Mouse (Mus musculus) common myeloid progenitor, adult 5-6 weeks (primary cell): ENCODE data around the gene Opa3. TPM values are rescaled to one million over a fixed set of nuclear protein-coding genes. Genes with fewer than 3 reads are reported as not detected.
A peak's percentile ranks its signal among the peaks of the same experiment; 100 is the strongest.
"Not testable (repeated sequence)": the region's sequence is repeated elsewhere in the genome, so short reads cannot be mapped to it uniquely, and the experiment has no call there.

Experiments
- ATAC-seq: replicated peaks from 2 replicates; pipeline ENCODE4 v1.8.0; 2016; ENCODE audit warnings: low read depth, mild to moderate bottlenecking, moderate TSS enrichment, inconsistent platforms; ENCODE audit not compliant: poor library complexity, severe bottlenecking
- total RNA-seq: library from RNA; stranded (forward); fragments of 200-1000, 187-1606 nt; gene quantifications from 2 replicates; pipeline ENCODE4 v1.2.3, GENCODE M21; 2017

Opa3 gene
- total RNA-seq, 1 experiment from 2014 or later, result 24.0 TPM

- peak; percentile 62 for ATAC-seq
Measured at GRCm38 (mm10) chr7:19271238-19272172, 43.4 kb downstream of the Opa3 start, which contains the start of gene Vasp. TSS of gene Vasp (minus strand) at chr7:19271817.

DNA sequence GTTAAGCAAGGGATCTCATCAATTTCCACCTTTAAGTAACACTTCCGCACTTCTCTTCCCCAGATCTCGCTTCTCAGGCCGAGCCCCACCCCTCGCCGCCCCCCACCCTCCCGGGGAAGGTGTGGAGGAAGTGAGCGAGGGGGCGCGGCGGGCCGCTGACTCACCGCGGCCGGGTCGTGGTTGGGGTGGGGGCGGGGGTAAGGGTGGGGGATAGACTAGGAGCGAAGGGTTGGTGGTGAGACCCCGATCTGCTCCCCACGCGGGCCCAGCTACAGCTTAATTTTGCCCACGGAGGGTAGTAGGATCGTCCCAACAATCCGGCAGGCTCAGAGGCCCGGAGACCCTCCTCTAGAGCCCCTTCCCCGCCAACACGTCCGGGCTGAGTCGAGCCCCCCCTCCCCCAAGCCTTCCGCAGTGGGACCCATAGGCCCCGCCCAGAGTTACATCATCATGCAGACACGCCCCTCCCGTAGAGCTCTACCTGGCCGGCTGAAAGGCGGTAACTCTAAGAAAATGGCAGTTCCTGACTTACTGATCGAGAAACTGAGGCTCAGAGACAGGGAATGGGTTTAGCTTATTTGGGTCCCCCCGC is 44.1 kb downstream of the Opa3 start:
- ATAC-seq, result peak; percentile 40

DNA sequence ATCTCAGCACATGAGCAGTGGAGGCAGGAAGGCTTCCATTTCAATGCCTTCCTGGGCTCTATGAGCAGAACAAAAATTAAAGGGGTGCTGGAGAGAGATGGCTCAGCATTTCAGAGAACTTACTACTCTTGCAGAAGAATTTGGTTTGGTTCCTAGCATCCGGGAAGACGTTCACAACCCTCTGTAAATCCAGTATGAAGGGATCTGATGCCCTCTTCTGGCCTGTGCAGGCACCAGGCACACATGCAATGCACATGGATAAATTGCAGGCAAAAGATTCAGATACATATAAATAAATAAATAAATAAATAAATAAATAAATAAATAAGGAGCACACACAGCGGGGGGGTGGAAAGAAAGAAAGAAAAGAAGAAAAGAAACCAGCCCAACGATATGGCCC is 48.1 kb downstream of the Opa3 start:
- ATAC-seq, result no peak

GRCm38 (mm10) chr7:19279052-19279451 is 50.9 kb downstream of the Opa3 start:
- ATAC-seq, result no peak

GRCm38 (mm10) chr7:19279581-19280114 is 51.5 kb downstream of the Opa3 start, which contains the start of gene Ppm1n:
TSS of gene Ppm1n (minus strand) at chr7:19280064.
- ATAC-seq, result no peak

DNA sequence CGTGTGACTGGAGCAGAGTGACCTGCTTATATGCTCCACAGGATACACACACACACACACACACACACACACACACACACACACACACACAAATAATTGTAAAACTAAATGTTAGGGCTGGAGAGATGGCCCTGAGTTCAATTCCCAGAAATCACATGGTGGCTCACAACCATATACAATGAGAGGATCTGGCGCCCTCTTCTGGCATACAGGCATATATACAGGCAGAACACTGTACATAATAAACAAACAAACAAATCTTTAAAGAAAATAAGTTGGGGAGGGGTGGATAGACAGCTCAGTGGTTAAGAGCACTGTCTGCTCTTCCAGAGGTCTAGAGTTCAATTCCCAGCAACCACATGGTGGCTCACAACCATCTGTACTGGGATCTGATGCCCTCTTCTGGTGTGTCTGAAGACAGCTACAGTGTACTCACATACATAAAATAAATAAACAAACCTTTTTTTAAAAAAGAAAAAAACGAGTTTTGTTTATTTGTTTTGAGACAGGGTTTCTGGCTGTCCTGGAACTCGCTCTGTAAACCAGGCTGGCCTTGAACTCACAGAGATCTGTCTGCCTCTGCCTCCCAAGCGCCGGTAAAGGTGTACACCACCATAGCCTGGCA is 53.7 kb downstream of the Opa3 start:
- ATAC-seq, result not testable (repeated sequence)

DNA sequence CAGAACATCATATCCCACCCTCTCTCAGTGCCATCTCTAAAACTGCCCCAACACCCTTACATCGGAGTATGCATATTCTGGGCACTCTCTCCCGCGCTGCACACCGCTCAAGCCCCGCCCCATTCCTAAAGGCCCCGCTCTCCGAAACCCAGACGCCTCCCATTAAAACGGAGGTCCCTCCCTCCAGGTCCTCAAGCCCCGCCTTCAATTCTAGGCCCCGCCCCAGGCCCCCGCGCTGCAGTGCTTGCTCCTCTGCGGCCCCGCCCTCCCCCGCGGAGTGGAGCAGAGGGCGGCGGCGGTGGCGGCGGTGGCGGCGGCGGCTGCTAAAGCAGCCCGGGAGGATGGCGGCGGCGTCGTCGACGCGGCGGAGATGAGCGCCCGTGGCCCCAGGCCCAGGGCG is 54.3 kb downstream of the Opa3 start, which contains the start of gene Rtn2:
Gene Rtn2, plus strand, starts transcription at position 240 of the 400 bp plus-strand sequence.
- peak; percentile 84 for ATAC-seq

- ATAC-seq, result peak; percentile 64
Measured at GRCm38 (mm10) chr7:19282791-19283405, 54.8 kb downstream of the Opa3 start.

DNA sequence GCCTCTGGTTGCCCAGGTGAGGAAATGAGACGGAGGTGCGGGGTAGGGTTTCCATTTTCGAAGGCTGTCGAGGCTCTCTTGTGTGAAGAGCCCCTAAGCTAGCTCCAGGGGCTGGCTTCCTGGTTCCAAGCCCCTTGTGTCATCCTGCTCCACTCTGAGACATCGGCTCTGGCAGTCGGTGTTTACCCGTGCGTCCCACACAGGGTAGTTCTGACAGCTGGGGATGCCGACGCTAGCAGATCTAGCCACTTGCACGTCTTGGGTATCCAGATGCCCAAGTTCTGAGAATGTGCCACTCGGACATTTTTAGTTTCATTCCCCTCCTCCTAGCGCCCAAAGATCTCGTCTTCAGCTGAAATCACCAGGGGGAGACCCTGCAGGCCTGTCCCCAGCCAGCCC is 55.3 kb downstream of the Opa3 start:
- no peak for ATAC-seq

GRCm38 (mm10) chr7:19284763-19285162 is 56.6 kb downstream of the Opa3 start:
- no peak for ATAC-seq

DNA sequence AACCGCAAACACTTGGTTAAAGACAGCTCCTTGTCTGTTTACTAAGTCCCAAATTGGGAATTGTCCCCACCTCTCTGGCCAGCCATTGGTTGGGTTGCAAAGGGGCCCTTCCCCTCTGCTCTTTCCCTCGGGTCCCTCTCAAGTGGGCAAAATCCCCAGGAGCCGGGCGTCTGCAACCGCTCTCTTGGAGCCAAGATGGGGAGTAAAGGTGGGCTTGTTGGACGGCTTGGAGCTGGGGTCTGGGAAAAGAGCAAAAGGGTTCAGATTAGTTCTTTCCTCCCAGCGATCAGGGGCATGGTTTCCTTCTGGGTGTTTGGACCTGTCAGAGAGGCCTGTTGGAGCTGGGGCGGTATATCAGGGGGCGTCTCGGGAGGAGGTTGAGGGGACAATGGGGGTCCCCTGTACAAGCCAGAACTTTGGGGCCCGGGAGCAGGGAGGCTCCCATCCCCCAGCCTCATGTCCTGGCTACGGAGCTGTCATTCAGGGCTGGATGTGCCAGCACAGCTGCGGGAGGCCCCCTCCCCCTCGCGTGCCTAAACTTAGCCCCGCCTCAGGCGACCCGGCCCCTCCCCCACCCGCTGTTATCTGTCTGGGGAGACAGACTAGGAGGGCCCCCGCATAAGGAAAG is 62.9 kb downstream of the Opa3 start:
- no peak for ATAC-seq

GRCm38 (mm10) chr7:19295503-19296185 is 67.5 kb downstream of the Opa3 start:
- ATAC-seq, result peak; percentile 88

DNA sequence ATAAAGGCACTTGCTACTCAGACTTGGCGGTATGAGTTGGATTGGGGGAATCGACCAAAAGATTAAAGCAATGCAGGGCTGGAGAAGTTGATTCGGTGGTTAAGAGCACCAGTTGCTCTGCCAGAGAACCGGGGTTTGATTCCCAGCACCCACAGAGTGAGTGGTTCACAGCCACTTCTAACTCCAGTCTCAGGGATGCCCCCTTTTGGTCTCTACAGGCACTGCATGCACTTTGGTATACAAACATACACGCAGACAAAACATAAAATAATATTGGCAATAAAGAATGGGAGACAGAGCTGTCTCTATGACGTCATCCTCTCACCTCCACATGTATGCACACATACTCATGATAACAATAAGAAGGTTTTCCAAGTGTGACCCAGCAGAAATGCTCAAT is 68.9 kb downstream of the Opa3 start:
- ATAC-seq, result no peak

- no peak for ATAC-seq
Measured at GRCm38 (mm10) chr7:19297794-19298193, 69.7 kb downstream of the Opa3 start.

- no peak for ATAC-seq
Measured at GRCm38 (mm10) chr7:19299194-19299593, 71.1 kb downstream of the Opa3 start.

DNA sequence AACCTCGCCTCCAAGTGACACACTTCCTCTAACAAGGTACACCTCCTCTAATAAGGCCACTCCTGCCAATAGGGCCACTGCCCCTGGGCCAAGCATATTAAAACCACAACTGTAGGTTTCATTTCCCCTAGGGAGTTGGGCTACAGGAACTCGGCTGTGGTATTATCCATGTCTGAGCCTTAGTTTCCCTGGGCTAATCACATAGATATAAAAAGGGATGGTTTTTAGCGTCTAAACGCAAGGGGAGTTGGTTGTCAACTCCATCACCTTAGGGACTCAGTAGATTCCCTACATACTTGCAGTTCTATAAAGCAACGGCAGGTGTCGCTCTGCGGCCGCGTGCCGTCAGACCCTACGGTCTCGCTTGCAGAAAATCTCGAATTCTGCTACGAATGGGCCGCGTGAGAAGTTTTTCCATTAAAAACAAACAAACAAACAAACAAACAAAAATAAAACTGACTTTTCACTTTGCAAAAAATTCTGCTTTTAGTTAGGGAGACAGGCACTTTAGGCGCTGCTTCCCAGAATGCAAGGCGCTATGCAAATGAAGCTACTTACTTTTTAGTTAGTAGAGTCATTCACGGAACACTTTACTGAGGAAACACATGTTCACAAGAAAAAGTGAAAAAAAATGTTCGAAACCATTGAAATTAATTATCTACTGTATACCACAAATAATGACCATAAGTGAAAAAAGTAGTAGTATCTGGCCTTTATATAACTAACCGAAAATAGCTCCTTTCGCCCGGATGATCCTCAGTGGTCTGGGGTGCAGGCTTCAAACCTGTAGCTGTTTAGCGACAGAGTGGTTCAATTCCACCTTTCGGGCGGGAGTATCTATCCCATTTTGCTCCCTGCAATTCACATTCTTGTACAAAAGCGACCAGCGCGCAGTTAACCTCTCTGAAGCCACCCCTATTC is 72.6 kb downstream of the Opa3 start:
- ATAC-seq, result peak; percentile 39

DNA sequence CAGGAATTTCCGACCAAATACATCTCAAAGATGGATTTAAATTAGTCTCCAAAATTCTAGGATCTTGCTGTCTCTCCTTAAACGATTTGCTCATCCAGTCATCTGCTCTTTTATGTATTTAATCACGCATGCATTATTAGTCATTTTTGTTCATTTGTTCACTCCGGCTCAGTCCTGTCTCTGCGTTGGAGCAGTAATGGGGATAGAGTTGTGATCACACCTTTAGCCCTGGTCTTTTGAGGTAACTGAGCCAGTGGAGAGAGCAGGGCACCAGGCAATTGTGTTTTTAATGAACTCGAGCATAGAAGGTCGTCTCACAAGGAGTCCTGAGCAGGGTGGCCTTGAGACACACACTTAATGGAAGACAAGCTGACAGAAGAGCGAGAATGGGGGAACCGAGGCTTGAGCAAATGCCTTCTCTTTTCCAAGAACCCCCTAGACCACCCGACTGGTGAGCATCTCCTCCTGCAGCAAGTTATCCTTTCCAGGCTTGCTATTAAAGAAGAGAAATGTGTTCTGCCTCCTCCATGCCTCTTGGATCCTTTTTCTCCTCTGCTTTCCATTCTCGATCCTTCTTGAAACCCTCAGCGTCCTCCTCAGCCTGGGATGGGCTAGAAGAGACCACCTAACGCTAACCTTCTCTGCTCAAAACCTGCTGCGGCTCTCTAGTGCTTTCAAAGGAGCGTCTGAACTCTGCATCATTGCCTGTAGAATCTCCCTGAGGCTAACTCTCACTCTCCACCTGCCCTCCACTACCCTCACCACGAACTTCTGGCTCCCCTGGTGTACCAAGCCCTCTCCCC is 73.5 kb downstream of the Opa3 start:
- peak; percentile 3; the same call in 1 of the 2 replicates for ATAC-seq
